Mouse (Mus musculus) induced T-regulatory cell, adult 2 months (primary cell): Measurements from ENCODE around the gene Abcb4.
"Not testable (repeated sequence)": the region's sequence is repeated elsewhere in the genome, so short reads cannot be mapped to it uniquely, and the experiment has no call there.

Source experiments
- DNase-seq: peaks from one replicate; pipeline ENCODE4 v3.0.0-alpha.2; 2012; ENCODE audit warnings: low read depth

Gene Abcb4

DNA sequence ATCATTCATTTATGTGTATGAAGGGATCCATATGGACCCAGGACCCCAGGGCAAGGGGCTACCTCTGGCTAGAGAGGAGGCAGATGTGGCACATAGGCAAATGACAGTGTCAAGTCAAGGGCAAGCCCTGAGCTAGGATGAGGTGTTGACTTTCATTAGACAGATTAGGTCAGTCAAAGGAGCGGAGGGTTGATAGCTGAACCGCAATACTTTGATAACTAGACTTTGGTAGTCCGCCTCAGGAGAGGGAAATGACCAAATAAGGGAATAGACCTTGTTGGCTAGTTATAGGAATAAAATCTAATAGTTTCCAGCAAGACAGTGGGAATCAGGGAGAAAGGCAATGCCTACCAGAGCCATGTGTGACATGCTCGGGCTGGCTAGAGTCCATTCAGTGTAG is 105.6 kb downstream of the Abcb4 start:
- DNase-seq, result no peak

DNA sequence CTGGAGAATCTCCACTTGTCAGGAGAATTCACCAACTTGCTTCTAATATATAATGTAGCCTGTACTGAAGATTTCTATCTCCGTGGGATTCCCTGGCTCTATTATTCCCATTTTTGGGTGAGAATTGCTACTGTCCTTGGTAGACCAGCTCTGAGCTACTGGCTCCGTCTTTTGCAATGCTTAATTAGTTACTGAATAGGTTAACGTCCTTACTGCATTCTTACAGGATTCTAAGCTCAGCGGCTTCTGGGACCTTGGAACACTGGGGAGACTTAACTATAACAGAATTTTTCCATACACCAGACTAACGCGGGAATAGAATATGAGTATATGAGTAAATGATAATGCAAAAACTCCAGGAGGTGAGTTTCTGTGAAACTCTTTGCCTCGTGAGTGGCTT is 106.5 kb downstream of the Abcb4 start:
- DNase-seq, result not testable (repeated sequence)

DNA sequence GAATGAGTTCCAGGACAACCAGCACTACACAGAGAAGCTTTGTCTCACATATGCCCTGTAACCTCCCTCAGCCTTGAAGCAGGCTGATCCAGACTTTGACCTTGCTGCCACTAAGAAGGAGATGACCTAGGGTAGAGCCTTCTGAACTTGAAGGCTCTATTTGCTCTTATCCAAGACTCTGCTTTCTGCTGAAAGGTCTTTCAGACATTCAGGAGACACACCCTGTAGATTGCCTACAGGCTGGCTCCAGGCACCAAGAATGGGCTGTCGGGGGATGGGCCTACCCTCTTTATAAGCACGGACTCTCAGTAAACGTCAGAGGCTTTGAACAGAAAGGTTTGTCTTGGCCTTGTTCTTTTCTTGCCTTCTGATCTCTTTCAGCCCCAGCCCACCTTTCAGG is 113.1 kb downstream of the Abcb4 start:
- DNase-seq, result not testable (repeated sequence)
